Mouse (Mus musculus) layer of hippocampus, adult 6 months (tissue): ENCODE results near the gene Dmrt1. TPM values are rescaled to one million over a fixed set of nuclear protein-coding genes. Genes with fewer than 3 reads are reported as not detected.

Experiments
- long read RNA-seq, 2 experiments: library from polyadenylated mRNA; unstranded; transcript quantifications; one replicate each; pipeline ENCODE4 v2.0.0; 2019 to 2020
- polyA plus RNA-seq: library from polyadenylated mRNA; unstranded; fragments of <200 nt; fragmentation: Nextera tagmentation; gene quantifications from 2 replicates; pipeline ENCODE4 v1.2.3, GENCODE M21; 2021

Gene Dmrt1
- polyA plus RNA-seq, result not detected in 2 replicates
- long read RNA-seq, experiment 1, result 0 reads
- long read RNA-seq, experiment 2, result 0 reads

GRCm38 (mm10) chr19:25505360-25506196, at the start of gene Dmrt1:
Gene Dmrt1, plus strand, starts transcription at chr19:25505618.

GRCm38 (mm10) chr19:25610015-25610410, 104.6 kb downstream of the Dmrt1 start, which contains the start of gene Dmrt3:
Gene Dmrt3, plus strand, starts transcription at chr19:25610301.

Other genes with a start within 250 kb of the Dmrt1 start
- 0.52 and 0.90 TPM in 2 replicates for gene Dmrt3, start 104.7 kb downstream of the Dmrt1 start, polyA plus RNA-seq
- gene Dmrt2, start 166.8 kb downstream of the Dmrt1 start, polyA plus RNA-seq, result 0.29 and 0.63 TPM in 2 replicates